Mouse (Mus musculus) MEL (cell line): Measurements from ENCODE around the gene March10.

Source experiments
- GATA1 ChIP-seq: IDR thresholded peaks from 2 replicates; pipeline ENCODE4 v1.6.1; 2011; ENCODE audit warnings: low read depth, low read length, improper control_type of control experiment
- KAT2A ChIP-seq: conservative IDR thresholded peaks from 2 replicates; pipeline ENCODE4 v1.6.1; 2012; ENCODE audit warnings: low read depth, low read length, improper control_type of control experiment, inconsistent platforms
- RCOR1 ChIP-seq: IDR thresholded peaks from 2 replicates; pipeline ENCODE4 v1.6.1; 2012; ENCODE audit warnings: low read depth, mild to moderate bottlenecking, inconsistent platforms, low read length, improper control_type of control experiment
- TBP ChIP-seq: IDR thresholded peaks from 2 replicates; pipeline ENCODE4 v1.8.0; 2011; ENCODE audit warnings: low read depth, low read length, improper control_type of control experiment

- TF ChIP-seq KAT2A, result no peak
- TF ChIP-seq RCOR1, result no peak
- TF ChIP-seq TBP, result no peak
- TF ChIP-seq GATA1, result no peak
Observed at GRCm38 (mm10) chr11:105373881-105374280, 82.7 kb downstream of the March10 start.
